Mouse (Mus musculus) hematopoietic multipotent progenitor cell, adult 10-12 weeks (in vitro differentiated cells): ENCODE data around the gene M6pr. TPM values are rescaled to one million over a fixed set of nuclear protein-coding genes. Genes with fewer than 3 reads are reported as not detected.

Source experiments
- polyA plus RNA-seq: library from polyadenylated mRNA; stranded (reverse); fragments of >175 nt; gene quantifications from 2 replicates; pipeline ENCODE4 v1.2.3, GENCODE M21; 2012; ENCODE audit warnings: low replicate concordance

Gene M6pr
- 15.9 and 23.8 TPM in 2 replicates for polyA plus RNA-seq

GRCm38 (mm10) chr6:122308505-122309393, at the start of gene M6pr:
M6pr (plus strand) TSS chr6:122308720.

GRCm38 (mm10) chr6:122282782-122283181, 25.7 kb upstream of the M6pr start, which contains the start of gene Klrg1:
Klrg1 (minus strand) TSS chr6:122282882.

GRCm38 (mm10) chr6:122340349-122341000, 32.0 kb downstream of the M6pr start, which contains the start of gene Phc1:
Phc1 (minus strand) TSS chr6:122340561.

Other genes starting within 250 kb of the M6pr start
- 0.48 and 0.53 TPM in 2 replicates for gene Klrg1, start 25.8 kb upstream of the M6pr start, polyA plus RNA-seq
- gene Phc1, start 31.8 kb downstream of the M6pr start, polyA plus RNA-seq, result 5.0 and 39.1 TPM in 2 replicates
- 0.05 TPM in 1 of 2 replicates, not detected in the other for gene Rimklb, start 190.0 kb downstream of the M6pr start, polyA plus RNA-seq
- not detected in 2 replicates for gene Mfap5, start 197.1 kb downstream of the M6pr start, polyA plus RNA-seq
- 0.16 and 1.1 TPM in 2 replicates for gene Aicda, start 245.1 kb downstream of the M6pr start, polyA plus RNA-seq